Mouse (Mus musculus): ENCODE measurements around the gene Bricd5.

- TF ChIP-seq CTCF (IDR thresholded peaks at IDR 0.05; ENCODE audit: extremely low read depth, insufficient read length, insufficient replicate concordance, low read depth, low read length) (no peak), POLR2A (IDR thresholded peaks at IDR 0.05; ENCODE audit: low read depth, low read length) (no peak)
Measured at GRCm38 (mm10) chr17:24488662-24489264, 15.1 kb downstream of the Bricd5 start.

Measured in small intestine, adult 2 months (tissue).